9 mouse cellular contexts compared by ENCODE assay signal in genomic region chr15:87623966-87624609, GRCm38 (mm10).
DNase-seq lines count a peak whose midpoint lies in the region; ATAC-seq lines count a peak whose summit lies in the region.
"Had no signal": no experiment of that assay in that cellular context is flagged by ENCODE, and none has a peak within 500 bp of the region (broad histone marks: within the 10 kb centered on the region; RNA-seq: fewer than 3 reads in every experiment).

No protein-coding gene starts in this region.

- peak; percentile 85 for ATAC-seq in embryonic facial prominence, embryonic 15.5 days (ENCODE audit: insufficient number of reproducible peaks, low FRiP score, low TSS enrichment, low read depth)
- peak; percentile 92 for ATAC-seq in midbrain, embryonic 13.5 days
- ATAC-seq in stomach, embryonic 15.5 days (ENCODE audit: insufficient read depth, low FRiP score, low read depth), result peak; percentile 83

- H3K9ac ChIP-seq in embryonic facial prominence, embryonic 15.5 days, result peak overlapping the region; percentile 55
- peak overlapping the region; percentile 94 for H3K9ac ChIP-seq in midbrain, embryonic 13.5 days (replicated peaks)
- peak overlapping the region; percentile 25; the same call in 1 of the 2 replicates for H3K9ac ChIP-seq in stomach, embryonic 15.5 days

- H3K4me1 ChIP-seq in embryonic facial prominence, embryonic 15.5 days, result peaks cover 19% of the 10 kb centered on the region
- peaks cover 20% of the 10 kb centered on the region for H3K4me1 ChIP-seq in limb, embryonic 10.5 days
- peaks cover 44% of the 10 kb centered on the region for H3K4me1 ChIP-seq in midbrain, embryonic 13.5 days (replicated peaks)
- peaks cover 13% of the 10 kb centered on the region; the same call in 1 of the 2 replicates for H3K4me1 ChIP-seq in stomach, embryonic 15.5 days

- H3K4me3 ChIP-seq in embryonic facial prominence, embryonic 15.5 days (replicated peaks), result peak overlapping the region; percentile 64
- peak overlapping the region; percentile 76 for H3K4me3 ChIP-seq in limb, embryonic 10.5 days
- H3K4me3 ChIP-seq in midbrain, embryonic 13.5 days (replicated peaks), result peak overlapping the region; percentile 77
- peak overlapping the region; percentile 60 for H3K4me3 ChIP-seq in stomach, embryonic 15.5 days (replicated peaks)
- H3K4me3 ChIP-seq: erythroblast, embryonic 14.5 days had no signal

- no peaks in the 10 kb centered on the region for H3K9me3 ChIP-seq in embryonic facial prominence, embryonic 15.5 days (replicated peaks)
- no peaks in the 10 kb centered on the region for H3K9me3 ChIP-seq in limb, embryonic 10.5 days (replicated peaks)
- H3K9me3 ChIP-seq in midbrain, embryonic 13.5 days, result no peaks in the 10 kb centered on the region
- no peaks in the 10 kb centered on the region for H3K9me3 ChIP-seq in stomach, embryonic 15.5 days

- H3K36me3 ChIP-seq in embryonic facial prominence, embryonic 15.5 days, result no peaks in the 10 kb centered on the region
- H3K36me3 ChIP-seq in limb, embryonic 10.5 days, result no peaks in the 10 kb centered on the region
- no peaks in the 10 kb centered on the region for H3K36me3 ChIP-seq in midbrain, embryonic 13.5 days
- H3K36me3 ChIP-seq in stomach, embryonic 15.5 days, result no peaks in the 10 kb centered on the region

- peaks cover 32% of the 10 kb centered on the region for H3K27me3 ChIP-seq in embryonic facial prominence, embryonic 15.5 days
- H3K27me3 ChIP-seq in limb, embryonic 10.5 days (ENCODE audit: low read depth, poor library complexity, severe bottlenecking), result peaks cover 34% of the 10 kb centered on the region
- H3K27me3 ChIP-seq in midbrain, embryonic 13.5 days, result peaks cover 6% of the 10 kb centered on the region; the same call in 1 of the 2 replicates
- H3K27me3 ChIP-seq in stomach, embryonic 15.5 days (replicated peaks), result peaks cover 33% of the 10 kb centered on the region

- H3K27ac ChIP-seq in embryonic facial prominence, embryonic 15.5 days (replicated peaks), result peak overlapping the region; percentile 51; the same call in 1 of the 2 replicates
- peak overlapping the region; percentile 86 for H3K27ac ChIP-seq in limb, embryonic 10.5 days
- peak overlapping the region; percentile 88 for H3K27ac ChIP-seq in midbrain, embryonic 13.5 days
- H3K27ac ChIP-seq in stomach, embryonic 15.5 days, result peak overlapping the region; percentile 48

- peak overlapping the region; percentile 94 for H3K4me2 ChIP-seq in embryonic facial prominence, embryonic 15.5 days (replicated peaks)
- H3K4me2 ChIP-seq in midbrain, embryonic 13.5 days (replicated peaks), result peak overlapping the region; percentile 93
- peak overlapping the region; percentile 98 for H3K4me2 ChIP-seq in stomach, embryonic 15.5 days

- under 1% methylated on average over 77 of the region's 86 CpGs for WGBS in embryonic facial prominence, embryonic 15.5 days
- 2% methylated on average over 86 of the region's 86 CpGs for WGBS in limb, embryonic 10.5 days
- WGBS in midbrain, embryonic 13.5 days, result under 1% methylated on average over 75 of the region's 86 CpGs
- WGBS in stomach, embryonic 15.5 days, result under 1% methylated on average over 79 of the region's 86 CpGs

- DNase-seq in brain, adult 2 months (ENCODE audit: low read depth, low spot score), result peak; percentile 95
- peak; percentile 68 to 76 for DNase-seq in heart, adult 9 months (ENCODE audit: low spot score in 2 of 2)
- DNase-seq in kidney, adult 8-10 months, result peak; percentile 77 to 84
- peak; percentile 94 for DNase-seq in limb, embryonic 10.5 days (ENCODE audit: low spot score)
- no peak for DNase-seq in T-cell, adult 2 months (ENCODE audit: low spot score)

Comparison
In these comparisons a context has a peak if more than half of its experiments do, and no peak if none do; other contexts are left out.
1. H3K9ac ChIP-seq: peak in every context shown above with its lines; median percentile 94 in midbrain, embryonic 13.5 days; 55 in embryonic facial prominence, embryonic 15.5 days; 25 in stomach, embryonic 15.5 days.